ENCODE assay signal across 10 mouse cellular contexts in genomic region chr1:91051461-91052094, GRCm38 (mm10). TPM values are rescaled to one million over a fixed set of nuclear protein-coding genes. Genes with fewer than 3 reads are reported as not detected.
DNase-seq lines count a peak whose midpoint lies in the region; ATAC-seq and TF ChIP-seq lines count a peak whose summit lies in the region.
"Had no signal": no experiment of that assay in that cellular context is flagged by ENCODE, and none has a peak within 500 bp of the region (broad histone marks: within the 10 kb centered on the region; RNA-seq: fewer than 3 reads in every experiment).

No protein-coding gene starts in this region.

- H3K27me3 ChIP-seq in heart, embryonic 14.5 days (ENCODE audit: control insufficient read depth, insufficient read depth, low read length) = no peaks in the 10 kb centered on the region
- H3K27me3 ChIP-seq in lung, embryonic 15.5 days = no peaks in the 10 kb centered on the region
- no peaks in the 10 kb centered on the region for H3K27me3 ChIP-seq in intestine, postnatal 0 days (replicated peaks; ENCODE audit: control insufficient read depth, insufficient read depth, low read length)
- no peaks in the 10 kb centered on the region for H3K27me3 ChIP-seq in stomach, postnatal 0 days (ENCODE audit: control insufficient read depth, insufficient read depth, low read length)
- H3K27me3 ChIP-seq: embryonic facial prominence, embryonic 12.5 days had no signal

- no peak for ATAC-seq in heart, embryonic 14.5 days (ENCODE audit: insufficient number of reproducible peaks, insufficient read depth, low FRiP score, low read depth)
- ATAC-seq in lung, embryonic 15.5 days (ENCODE audit: borderline replicate concordance, extremely low read depth, low FRiP score, low TSS enrichment) = no peak
- no peak for ATAC-seq in intestine, postnatal 0 days
- no peak for ATAC-seq in stomach, postnatal 0 days (ENCODE audit: low FRiP score, low TSS enrichment)

- H3K4me2 ChIP-seq in heart, embryonic 14.5 days (ENCODE audit: low read length) = peak overlapping the region; percentile 89
- peak overlapping the region; percentile 95; the same call in 1 of the 2 replicates for H3K4me2 ChIP-seq in lung, embryonic 15.5 days
- H3K4me2 ChIP-seq in intestine, postnatal 0 days (replicated peaks; ENCODE audit: low read depth) = peak overlapping the region; percentile 83
- H3K4me2 ChIP-seq in stomach, postnatal 0 days (replicated peaks; ENCODE audit: low read depth) = peak overlapping the region; percentile 11; the same call in 1 of the 2 replicates

- DNase-seq in heart, postnatal 14 days = no peak
- DNase-seq in lung, adult 18-20 months = no peak
- no peak for DNase-seq in stomach, postnatal 0 days (ENCODE audit: low spot score)
- no peak for DNase-seq in embryo, embryonic 9.5 days (ENCODE audit: extremely low spot score)
- DNase-seq: cerebellum, adult 9-10 months had no signal

- intact Hi-C loops in heart, postnatal 14 days (cut with DNase I) = loop anchor here (5.0 kb wide), 1 partner anchor 46 kb away; no protein-coding TSS in a partner anchor

- TF ChIP-seq CTCF in intestine, postnatal 0 days (IDR thresholded peaks at IDR 0.05; ENCODE audit: low read depth) = peak; percentile 60
- TF ChIP-seq CTCF in stomach, postnatal 0 days (IDR thresholded peaks at IDR 0.05; ENCODE audit: low read depth) = peak; percentile 46

- no peaks in the 10 kb centered on the region for H3K9me3 ChIP-seq in heart, embryonic 14.5 days (ENCODE audit: control insufficient read depth, low read length)
- H3K9me3 ChIP-seq in lung, embryonic 15.5 days = no peaks in the 10 kb centered on the region
- no peaks in the 10 kb centered on the region for H3K9me3 ChIP-seq in intestine, postnatal 0 days (ENCODE audit: control insufficient read depth)
- no peaks in the 10 kb centered on the region for H3K9me3 ChIP-seq in stomach, postnatal 0 days (ENCODE audit: control insufficient read depth, low read length)
- H3K9me3 ChIP-seq: embryonic facial prominence, embryonic 12.5 days; midbrain, embryonic 10.5 days had no signal

- 53% methylated on average over 8 of the region's 8 CpGs for WGBS in heart, embryonic 14.5 days
- WGBS in lung, embryonic 15.5 days = 60% methylated on average over 8 of the region's 8 CpGs
- 46% methylated on average over 8 of the region's 8 CpGs for WGBS in intestine, postnatal 0 days
- WGBS in stomach, postnatal 0 days = 61% methylated on average over 8 of the region's 8 CpGs

- H3K4me3 ChIP-seq in heart, embryonic 14.5 days (ENCODE audit: control insufficient read depth in 1 of 2, insufficient read depth in 1 of 2, low read depth in 1 of 2, low read length in 2 of 2) = no peak overlapping the region
- no peak overlapping the region for H3K4me3 ChIP-seq in lung, embryonic 15.5 days
- no peak overlapping the region for H3K4me3 ChIP-seq in intestine, postnatal 0 days (ENCODE audit: low read depth, low read length)
- no peak overlapping the region for H3K4me3 ChIP-seq in stomach, postnatal 0 days (ENCODE audit: low read depth, low read length)

- TF ChIP-seq EP300 in stomach, postnatal 0 days (optimal IDR thresholded peaks at IDR 0.05) = no peak

- H3K27ac ChIP-seq in heart, embryonic 14.5 days (replicated peaks in 1 of 2; ENCODE audit: control insufficient read depth in 1 of 2, insufficient read depth in 1 of 2, low read depth in 2 of 2, low read length in 2 of 2) = peak overlapping the region; percentile 4 to 97; a peak in 2 of 4 replicates
- H3K27ac ChIP-seq in lung, embryonic 15.5 days = no peak overlapping the region
- no peak overlapping the region for H3K27ac ChIP-seq in intestine, postnatal 0 days (ENCODE audit: low read depth, low read length)
- H3K27ac ChIP-seq in stomach, postnatal 0 days (replicated peaks) = peak overlapping the region; percentile 18; the same call in 1 of the 2 replicates
- H3K27ac ChIP-seq: embryonic facial prominence, embryonic 12.5 days had no signal

- H3K4me1 ChIP-seq in heart, embryonic 14.5 days (ENCODE audit: control insufficient read depth in 2 of 2, insufficient read depth in 2 of 2, low read length in 2 of 2) = peaks cover 35 to 54% of the 10 kb centered on the region in 2 experiments
- peaks cover 40% of the 10 kb centered on the region for H3K4me1 ChIP-seq in lung, embryonic 15.5 days
- peaks cover 13% of the 10 kb centered on the region for H3K4me1 ChIP-seq in intestine, postnatal 0 days (replicated peaks; ENCODE audit: control insufficient read depth, insufficient read depth, low read length)
- H3K4me1 ChIP-seq in stomach, postnatal 0 days (replicated peaks; ENCODE audit: control insufficient read depth, insufficient read depth) = peaks cover 16% of the 10 kb centered on the region

- H3K9ac ChIP-seq in heart, embryonic 14.5 days (ENCODE audit: low read length) = peak overlapping the region; percentile 87
- H3K9ac ChIP-seq in lung, embryonic 15.5 days = no peak overlapping the region
- H3K9ac ChIP-seq in intestine, postnatal 0 days (ENCODE audit: low read depth, low read length) = 0 out of 2 replicates have a peak overlapping the region, but pooled peaks have one; percentile 13
- H3K9ac ChIP-seq in stomach, postnatal 0 days (ENCODE audit: low read length) = no peak overlapping the region

- H3K36me3 ChIP-seq in heart, embryonic 14.5 days (ENCODE audit: control insufficient read depth, insufficient read depth, low read length) = 0 out of 2 replicates have a peak, but pooled peaks cover under 1% of the 10 kb centered on the region
- H3K36me3 ChIP-seq in lung, embryonic 15.5 days = no peaks in the 10 kb centered on the region
- no peaks in the 10 kb centered on the region for H3K36me3 ChIP-seq in intestine, postnatal 0 days (ENCODE audit: control insufficient read depth, insufficient read depth)
- H3K36me3 ChIP-seq in stomach, postnatal 0 days (ENCODE audit: control insufficient read depth, insufficient read depth, low read length) = no peaks in the 10 kb centered on the region
- H3K36me3 ChIP-seq: embryonic facial prominence, embryonic 12.5 days; midbrain, embryonic 10.5 days had no signal

RNA-seq across cellular contexts. Expression of gene Lrrfip1, which starts 53.0 kb away (rescaled TPM):
- 151 and 161 TPM in 2 replicates for polyA plus RNA-seq in heart, embryonic 14.5 days (2014; fragmentation: Nextera tagmentation; extraction: Ambion mirVana)
- 100 to 1,000 TPM; 101 to 109 TPM for total RNA-seq in heart, postnatal 14 days (2021)
- 54.8 and 60.6 TPM in 2 replicates for polyA plus RNA-seq in lung, embryonic 15.5 days (2015; fragmentation: Nextera tagmentation; extraction: Ambion mirVana)
- 79.2 and 85.3 TPM in 2 replicates for polyA plus RNA-seq in intestine, postnatal 0 days (2015; fragmentation: Nextera tagmentation; extraction: Ambion mirVana)
- polyA plus RNA-seq in stomach, postnatal 0 days (2015; fragmentation: Nextera tagmentation; extraction: Ambion mirVana) = 69.4 and 79.0 TPM in 2 replicates

Comparison
In these comparisons a context has a peak if more than half of its experiments do, and no peak if none do; other contexts are left out.
1. H3K27ac ChIP-seq: peak in heart, embryonic 14.5 days (2 of 2) and stomach, postnatal 0 days (single experiment); none in lung, embryonic 15.5 days (single experiment) and intestine, postnatal 0 days (single experiment).
2. H3K4me2 ChIP-seq: peak in every context shown above with its lines; median percentile 95 in lung, embryonic 15.5 days; 89 in heart, embryonic 14.5 days; 83 in intestine, postnatal 0 days; 11 in stomach, postnatal 0 days.
3. H3K9ac ChIP-seq: peak in heart, embryonic 14.5 days (single experiment) and intestine, postnatal 0 days (single experiment); none in lung, embryonic 15.5 days (single experiment) and stomach, postnatal 0 days (single experiment).